Mouse (Mus musculus): ENCODE measurements around the gene Snx21.

GRCm38 (mm10) chr2:164834531-164834930, 48.9 kb downstream of the Snx21 start:
- TF ChIP-seq CTCF (IDR thresholded peaks at IDR 0.05; ENCODE audit: control insufficient read depth, insufficient read depth, insufficient replicate concordance, low read depth, low read length), result no peak
- TF ChIP-seq POLR2A (IDR thresholded peaks at IDR 0.05; ENCODE audit: control insufficient read depth, low read depth, low read length), result no peak

Data from testis, adult 2 months (tissue).